Mouse (Mus musculus): ENCODE measurements at regions not wholly inside any gene's neighbourhood (a gene's known extent, or its start where the extent isn't known, plus 50 kb on each side); places are given as distances from the start of the nearest gene placed in this dataset.

GRCm38 (mm10) chr16:69979813-69980527 lies 116.4 kb upstream of the Speer2 start:
- TF ChIP-seq EP300 (IDR thresholded peaks at IDR 0.05; ENCODE audit: low read length), result no peak
- TF ChIP-seq CTCF (conservative IDR thresholded peaks at IDR 0.05 in 1 of 2, IDR thresholded peaks at IDR 0.05 in 1 of 2; ENCODE audit: low read depth in 2 of 2, low read length in 2 of 2), result no peak

All from CH12.LX (cell line).